Mouse (Mus musculus): ENCODE data around the gene Arhgap23.
A peak's percentile ranks its signal among the peaks of the same experiment; 100 is the strongest.

The Arhgap23 gene

GRCm38 (mm10) chr11:97466444-97467160, 51.3 kb downstream of the Arhgap23 start:
- no peak for DNase-seq

GRCm38 (mm10) chr11:97468639-97469287, 53.4 kb downstream of the Arhgap23 start:
- peak; percentile 92 for DNase-seq

- DNase-seq, result no peak
These were observed 54.5 kb downstream of the Arhgap23 start for GRCm38 (mm10) chr11:97469828-97470227.

GRCm38 (mm10) chr11:97471276-97471675, 55.9 kb downstream of the Arhgap23 start:
- no peak for DNase-seq

GRCm38 (mm10) chr11:97476334-97477095, 61.2 kb downstream of the Arhgap23 start:
- DNase-seq, result peak; percentile 87

- no peak for DNase-seq
These were observed 62.1 kb downstream of the Arhgap23 start for GRCm38 (mm10) chr11:97477431-97477830.

- DNase-seq, result no peak
These were observed 63.0 kb downstream of the Arhgap23 start for GRCm38 (mm10) chr11:97478345-97478744.

GRCm38 (mm10) chr11:97479085-97479484, 63.8 kb downstream of the Arhgap23 start:
- no peak for DNase-seq

- DNase-seq, result no peak
These were observed 64.5 kb downstream of the Arhgap23 start for GRCm38 (mm10) chr11:97479824-97480223.

- no peak for DNase-seq
These were observed 70.3 kb downstream of the Arhgap23 start for GRCm38 (mm10) chr11:97485661-97486060.

GRCm38 (mm10) chr11:97487656-97488055, 72.3 kb downstream of the Arhgap23 start:
- no peak for DNase-seq

- DNase-seq, result peak; percentile 85
These were observed 74.4 kb downstream of the Arhgap23 start for GRCm38 (mm10) chr11:97489589-97490324.

- no peak for DNase-seq
These were observed 76.3 kb downstream of the Arhgap23 start for GRCm38 (mm10) chr11:97491640-97492039.

- DNase-seq, result no peak
These were observed 77.5 kb downstream of the Arhgap23 start for GRCm38 (mm10) chr11:97492836-97493235.

- DNase-seq, result no peak
These were observed 82.2 kb downstream of the Arhgap23 start for GRCm38 (mm10) chr11:97497543-97497942.

- DNase-seq, result peak; percentile 37
These were observed 84.8 kb downstream of the Arhgap23 start, which contains the start of gene 4933428G20Rik for GRCm38 (mm10) chr11:97499865-97500719. 4933428G20Rik (minus strand) TSS chr11:97500340.

GRCm38 (mm10) chr11:97500720-97501448, 85.6 kb downstream of the Arhgap23 start:
- DNase-seq, result peak; percentile 41

GRCm38 (mm10) chr11:97502383-97502782, 87.0 kb downstream of the Arhgap23 start:
- DNase-seq, result no peak

GRCm38 (mm10) chr11:97502846-97503245, 87.5 kb downstream of the Arhgap23 start:
- no peak for DNase-seq

GRCm38 (mm10) chr11:97505784-97506183, 90.5 kb downstream of the Arhgap23 start:
- no peak for DNase-seq

- DNase-seq, result no peak
These were observed 91.0 kb downstream of the Arhgap23 start for GRCm38 (mm10) chr11:97506331-97506730.
